Mouse (Mus musculus) G1E (cell line): Measurements from ENCODE around the gene Chd4.

Experiments
- CTCF ChIP-seq: IDR thresholded peaks from 2 replicates; pipeline ENCODE4 v1.5.1; 2012; ENCODE audit warnings: low read depth, low read length, inconsistent platforms, mixed read lengths
- GATA1 ChIP-seq: IDR thresholded peaks from 2 replicates; pipeline ENCODE4 v1.6.1; 2012; ENCODE audit warnings: borderline replicate concordance, low read length, inconsistent platforms, mixed read lengths
- TAL1 ChIP-seq: conservative IDR thresholded peaks from 2 replicates; pipeline ENCODE4 v1.6.1; 2012; ENCODE audit warnings: low read depth, low read length, inconsistent platforms, mixed read lengths

GRCm38 (mm10) chr6:125088561-125089321, 7.0 kb upstream of the Chd4 start:
- TF ChIP-seq CTCF (no peak), GATA1 (no peak), TAL1 (no peak)
